Mouse (Mus musculus) liver, postnatal 0 days (tissue): Measurements from ENCODE around the gene Smim20.

ENCODE experiments used
- CTCF ChIP-seq: sonication (generic); IDR thresholded peaks from 2 replicates; pipeline ENCODE4 v1.5.1; 2016; ENCODE audit warnings: antibody characterized with exemption, low read depth
- EP300 ChIP-seq: IDR thresholded peaks from 2 replicates; pipeline ENCODE4 v1.6.1; 2016; ENCODE audit warnings: antibody characterized with exemption, low read depth, mild to moderate bottlenecking

DNA sequence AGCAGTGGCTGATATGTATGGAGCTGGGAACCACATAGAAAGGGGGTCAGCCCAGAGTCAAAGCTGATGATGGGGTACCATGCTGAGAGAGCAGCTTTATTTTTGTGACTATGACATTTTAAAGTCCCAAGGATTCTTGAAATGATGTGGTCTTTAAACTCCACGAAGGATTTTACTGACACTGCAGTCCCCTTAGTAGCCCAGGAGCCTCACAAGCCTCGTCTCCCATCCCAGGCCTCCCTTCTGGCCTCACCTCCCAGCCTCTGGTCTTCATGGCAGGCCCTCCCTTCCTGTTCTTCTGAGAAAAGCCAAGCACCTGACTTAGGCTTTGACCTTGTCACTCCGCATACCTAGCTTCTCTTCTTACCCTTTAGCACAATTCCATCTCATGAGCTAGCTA is 57.4 kb downstream of the Smim20 start:
- TF ChIP-seq CTCF (no peak), EP300 (no peak)
